Mouse (Mus musculus) spleen, adult 2 months (tissue): Measurements from ENCODE around the gene Slc7a8.

Experiments
- CTCF ChIP-seq: fragments of 200-500 bp; IDR thresholded peaks from 2 replicates; pipeline ENCODE4 v1.5.1; 2011; ENCODE audit warnings: mild to moderate bottlenecking, inconsistent platforms; ENCODE audit not compliant: insufficient read depth, insufficient read length, insufficient replicate concordance; ENCODE audit errors: extremely low read depth
- POLR2A ChIP-seq: fragments of 200-500 bp; IDR thresholded peaks from 2 replicates; pipeline ENCODE4 v1.6.1; 2011; ENCODE audit warnings: low read depth, low read length, inconsistent platforms

DNA sequence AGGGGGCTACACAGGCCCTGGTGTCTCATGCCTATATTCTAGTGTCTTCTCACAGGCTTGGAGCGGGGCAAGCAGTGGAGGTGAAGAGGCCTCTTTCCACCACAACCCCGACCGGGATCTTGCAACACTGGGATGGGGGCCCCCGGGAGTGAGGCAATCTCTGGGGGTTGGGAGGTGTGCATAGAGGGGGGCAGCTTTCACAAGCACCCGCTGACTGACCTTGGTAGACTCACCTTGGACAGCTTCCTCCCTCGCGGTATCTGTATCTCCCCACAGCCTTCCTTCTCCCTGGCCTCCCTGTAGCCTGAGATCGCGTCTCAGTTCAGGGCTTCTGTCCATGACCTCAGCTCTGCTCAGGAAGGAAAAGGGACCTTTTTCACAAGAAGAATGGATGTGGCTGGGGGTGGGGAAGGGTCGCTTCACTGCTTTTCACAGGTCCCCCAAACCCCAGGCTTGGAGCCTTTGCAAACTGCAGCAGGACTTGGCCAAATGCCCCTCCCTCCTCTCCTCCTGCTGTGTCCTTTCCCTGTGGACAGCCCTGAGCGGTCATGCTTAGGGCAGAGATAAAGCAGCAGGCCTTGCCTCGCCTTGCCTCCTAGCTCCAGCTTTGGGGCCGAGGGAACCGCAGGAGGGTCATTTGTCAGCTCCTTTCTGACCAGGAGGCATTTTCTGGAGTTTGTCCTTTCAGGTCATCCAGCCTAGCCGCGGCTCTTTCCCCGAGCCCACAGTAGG lies 75.0 kb downstream of the Slc7a8 start:
- no peak for TF ChIP-seq POLR2A
- no peak for TF ChIP-seq CTCF
